Mouse (Mus musculus): Measurements from ENCODE around the gene Egf.

The Egf gene

GRCm38 (mm10) chr3:129651765-129652164 lies 103.4 kb downstream of the Egf start:
- in situ Hi-C loops (cut with MboI; ENCODE audit: low sequenced_read_pairs): no loop called here

- in situ Hi-C loops (cut with MboI; ENCODE audit: low sequenced_read_pairs): no loop called here
These were observed 104.2 kb downstream of the Egf start for GRCm38 (mm10) chr3:129650931-129651330.

- in situ Hi-C loops (cut with MboI; ENCODE audit: low sequenced_read_pairs): no loop called here
These were observed 104.9 kb downstream of the Egf start for GRCm38 (mm10) chr3:129650293-129650612.

- in situ Hi-C loops (cut with MboI; ENCODE audit: low sequenced_read_pairs): no loop called here
These were observed 105.4 kb downstream of the Egf start for GRCm38 (mm10) chr3:129649586-129650292.

GRCm38 (mm10) chr3:129648598-129648997 lies 106.5 kb downstream of the Egf start:
- in situ Hi-C loops (cut with MboI; ENCODE audit: low sequenced_read_pairs): no loop called here

- in situ Hi-C loops (cut with MboI; ENCODE audit: low sequenced_read_pairs): no loop called here
These were observed 107.8 kb downstream of the Egf start for GRCm38 (mm10) chr3:129647312-129647711.

GRCm38 (mm10) chr3:129646781-129647180 lies 108.3 kb downstream of the Egf start:
- in situ Hi-C loops (cut with MboI; ENCODE audit: low sequenced_read_pairs): no loop called here

GRCm38 (mm10) chr3:129645409-129645808 lies 109.7 kb downstream of the Egf start:
- in situ Hi-C loops (cut with MboI; ENCODE audit: low sequenced_read_pairs): no loop called here

- in situ Hi-C loops (cut with MboI; ENCODE audit: low sequenced_read_pairs): no loop called here
These were observed 113.5 kb downstream of the Egf start for GRCm38 (mm10) chr3:129641621-129642020.

- in situ Hi-C loops (cut with MboI; ENCODE audit: low sequenced_read_pairs): no loop called here
These were observed 114.7 kb downstream of the Egf start for GRCm38 (mm10) chr3:129640211-129641000.

- in situ Hi-C loops (cut with MboI; ENCODE audit: low sequenced_read_pairs): no loop called here
These were observed 115.4 kb downstream of the Egf start for GRCm38 (mm10) chr3:129639701-129640100.

GRCm38 (mm10) chr3:129637446-129637845 lies 117.7 kb downstream of the Egf start:
- in situ Hi-C loops (cut with MboI; ENCODE audit: low sequenced_read_pairs): no loop called here

- in situ Hi-C loops (cut with MboI; ENCODE audit: low sequenced_read_pairs): no loop called here
These were observed 120.7 kb downstream of the Egf start for GRCm38 (mm10) chr3:129634260-129634901.

GRCm38 (mm10) chr3:129633518-129633917 lies 121.6 kb downstream of the Egf start:
- in situ Hi-C loops (cut with MboI; ENCODE audit: low sequenced_read_pairs): no loop called here

GRCm38 (mm10) chr3:129631857-129632256 lies 123.3 kb downstream of the Egf start:
- in situ Hi-C loops (cut with MboI; ENCODE audit: low sequenced_read_pairs): no loop called here

GRCm38 (mm10) chr3:129631018-129631417 lies 124.1 kb downstream of the Egf start:
- in situ Hi-C loops (cut with MboI; ENCODE audit: low sequenced_read_pairs): no loop called here
